Mouse (Mus musculus): ENCODE measurements around the gene Tmem135.

Tmem135 gene

DNA sequence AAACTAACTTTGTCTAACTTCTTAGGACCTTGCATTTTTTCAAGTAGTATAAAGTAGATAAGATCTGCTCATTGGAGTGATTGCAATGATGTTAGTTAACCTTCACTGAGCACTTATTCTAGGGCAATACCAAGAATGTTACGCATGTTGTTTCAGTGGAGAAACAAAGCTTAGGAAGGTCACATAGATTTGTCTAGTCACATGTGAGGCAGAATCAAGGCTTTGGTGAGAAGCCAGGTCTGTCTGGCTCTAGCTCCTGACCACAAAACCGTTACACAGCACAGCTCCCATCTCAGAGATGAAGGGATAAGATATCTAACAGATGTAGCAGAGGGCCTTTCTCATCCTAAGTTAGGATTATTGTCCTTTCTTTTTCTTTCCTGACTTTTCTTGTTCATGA is 13.4 kb downstream of the Tmem135 start:
- DNase-seq (ENCODE audit: low spot score in 2 of 2) = no peak

DNA sequence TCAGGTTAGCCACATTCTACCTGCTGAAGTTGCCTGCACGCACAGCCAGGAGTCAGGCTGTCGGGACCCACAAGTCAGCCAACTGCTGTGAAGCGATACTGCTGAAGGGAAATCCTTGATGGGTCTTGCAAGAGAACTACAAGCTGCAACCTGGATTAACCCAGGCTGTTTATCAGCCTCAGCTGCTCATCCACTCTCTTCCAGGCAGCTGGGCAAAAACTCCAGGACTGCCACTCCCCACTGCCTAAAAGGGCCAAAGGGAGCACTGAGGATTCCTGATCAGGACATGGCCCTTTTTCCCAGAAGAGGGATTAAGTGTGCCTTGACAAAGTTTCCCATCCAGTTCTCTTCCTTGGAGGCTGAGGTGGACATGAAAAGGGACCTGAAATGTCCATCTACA is 15.0 kb downstream of the Tmem135 start:
- DNase-seq (ENCODE audit: low spot score in 2 of 2) = no peak

DNA sequence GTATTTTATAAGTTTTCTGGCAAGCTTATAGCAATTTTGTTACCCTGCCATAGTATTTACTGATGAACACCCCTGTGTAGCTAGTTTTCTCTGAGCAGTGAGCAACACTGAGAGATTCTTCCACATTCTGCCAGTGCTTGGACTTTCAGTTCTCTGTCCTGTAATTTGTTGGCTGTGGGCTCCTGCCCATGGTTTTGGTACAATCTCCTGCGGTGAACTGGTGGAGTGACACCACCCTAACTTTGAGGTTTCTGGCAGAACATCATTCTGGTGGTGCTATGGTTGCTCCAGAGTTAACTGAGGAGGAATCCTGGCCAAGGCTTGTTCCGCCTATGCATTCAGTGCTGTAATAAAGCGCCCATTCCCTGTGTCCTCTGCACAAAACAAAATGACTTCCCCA is 21.1 kb downstream of the Tmem135 start:
- DNase-seq (ENCODE audit: low spot score in 2 of 2) = no peak

DNA sequence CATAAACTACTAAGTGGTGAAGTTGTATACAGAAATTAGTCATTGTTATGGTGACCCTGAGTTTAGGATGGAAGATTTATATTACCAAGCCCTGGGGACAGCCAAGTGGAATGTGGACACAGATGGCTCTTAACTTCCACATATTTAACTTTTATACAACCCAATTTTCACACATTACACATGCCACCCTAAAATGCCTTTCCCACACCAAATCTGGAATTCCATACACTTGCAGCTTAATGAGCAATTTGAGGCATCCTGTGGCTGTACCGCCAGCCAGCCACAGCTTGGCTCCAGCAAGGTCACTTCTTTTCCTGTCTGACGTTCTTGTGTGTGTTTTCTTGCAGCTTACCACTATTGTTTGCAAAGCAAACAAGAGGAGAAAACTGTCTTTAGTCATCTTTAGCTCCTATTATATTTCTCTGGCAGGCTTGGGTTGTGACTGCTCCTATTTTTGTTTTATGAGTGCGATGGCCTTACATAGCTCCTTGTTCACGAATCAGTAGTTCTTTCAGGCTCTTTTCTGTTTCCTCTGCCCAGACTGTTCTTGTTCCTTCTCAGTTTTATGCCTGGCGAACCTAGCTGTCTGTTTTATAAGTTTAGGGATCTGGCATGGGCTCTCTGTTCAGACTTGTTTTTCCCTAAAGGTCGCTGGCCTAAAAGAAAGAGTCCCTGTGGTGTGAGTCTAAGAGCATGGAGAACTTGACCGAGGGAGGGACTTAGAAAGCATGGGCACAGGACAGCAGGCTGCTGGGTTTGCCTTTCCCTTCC is 22.9 kb downstream of the Tmem135 start:
- DNase-seq (ENCODE audit: low spot score in 2 of 2) = no peak

DNA sequence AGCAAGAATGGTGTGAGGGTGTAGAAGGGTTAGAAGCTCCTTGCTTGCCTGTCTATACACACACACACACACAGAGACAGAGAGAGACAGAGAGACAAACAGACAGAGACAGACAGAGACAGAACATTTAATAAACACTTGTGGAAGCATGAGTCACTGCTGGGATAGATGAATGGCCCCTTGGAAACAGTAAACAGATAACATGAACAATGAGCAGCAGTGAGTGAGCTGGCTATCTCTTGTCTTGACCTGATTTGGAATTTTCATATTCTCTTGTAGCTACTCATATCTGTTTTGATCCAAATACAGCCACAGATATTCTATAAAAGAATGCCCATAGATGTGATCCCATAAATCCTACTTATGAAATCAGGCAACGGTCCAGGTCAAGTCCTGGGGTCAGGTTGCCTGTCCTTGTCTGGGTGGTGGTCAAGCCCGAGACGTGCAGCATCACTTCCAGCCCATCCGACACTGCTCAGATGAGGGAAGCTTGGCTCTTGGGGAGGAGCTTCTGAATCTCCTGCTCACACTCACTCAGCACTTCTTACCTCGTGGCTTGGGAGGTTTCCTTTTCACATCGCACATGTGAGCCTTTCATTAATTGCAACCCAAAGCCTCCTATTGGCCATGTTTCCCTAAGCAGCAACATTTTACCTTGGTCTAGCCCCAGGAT is 32.3 kb downstream of the Tmem135 start:
- no peak for DNase-seq (ENCODE audit: low spot score in 2 of 2)

DNA sequence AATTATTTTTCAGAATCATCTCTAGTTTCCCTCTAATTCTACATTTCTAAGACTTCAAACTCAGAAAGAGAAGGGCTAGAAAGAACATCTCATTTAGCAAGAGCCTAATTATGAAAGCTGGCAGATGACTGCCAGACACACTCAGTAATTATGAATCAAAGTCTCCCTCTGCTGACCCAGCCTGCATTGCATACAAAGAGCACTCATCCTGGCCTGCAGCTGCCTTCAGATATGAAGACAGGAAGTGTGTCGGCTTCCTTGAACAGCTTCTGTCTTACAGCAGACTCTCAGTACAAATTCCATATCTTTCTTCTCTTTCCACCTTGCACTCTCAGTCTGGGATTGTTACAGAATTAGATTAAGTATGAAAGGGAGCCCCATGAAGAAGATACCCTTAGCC is 33.1 kb downstream of the Tmem135 start:
- DNase-seq (ENCODE audit: low spot score in 2 of 2) = peak in 1 of 2 experiments; percentile 19

DNA sequence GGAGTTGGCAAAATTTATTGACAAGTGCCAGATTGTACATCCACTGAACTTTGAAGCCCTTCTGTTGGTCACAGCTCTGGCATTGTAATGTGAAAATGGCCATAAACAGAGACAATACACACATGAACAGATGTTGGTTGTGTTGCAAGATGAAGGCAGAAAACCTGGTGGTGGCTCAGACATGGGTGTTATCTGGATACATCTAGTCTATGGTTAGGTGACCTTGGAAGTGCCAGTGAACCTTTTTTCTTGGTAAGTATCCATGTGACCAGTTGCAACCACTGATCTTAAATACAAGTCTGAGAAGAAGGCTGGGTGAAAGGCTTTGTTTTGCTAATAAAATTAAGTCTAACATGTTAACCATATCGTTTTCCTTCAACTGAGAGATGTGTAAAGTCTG is 33.9 kb downstream of the Tmem135 start:
- no peak for DNase-seq (ENCODE audit: low spot score in 2 of 2)

DNA sequence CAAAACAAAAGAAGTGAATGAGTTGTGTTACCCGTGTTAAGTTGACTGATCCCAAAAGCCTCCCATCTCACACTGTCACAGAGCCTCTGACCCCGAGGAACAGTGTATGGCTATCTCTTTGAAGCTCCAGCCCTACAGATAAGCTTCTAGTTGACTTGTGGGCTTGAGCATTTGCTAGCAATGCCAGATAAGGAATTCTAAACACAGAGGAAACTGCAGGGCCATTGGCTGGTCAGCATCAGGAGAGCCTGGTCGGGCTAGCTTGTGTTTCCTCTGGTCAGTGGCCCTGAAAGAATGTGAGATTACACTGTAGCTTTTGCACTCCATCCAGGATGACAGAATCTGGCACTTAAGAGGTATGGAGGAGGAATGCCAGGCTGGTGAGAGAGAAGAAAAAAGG is 36.4 kb downstream of the Tmem135 start:
- DNase-seq (ENCODE audit: low spot score in 2 of 2) = no peak

DNA sequence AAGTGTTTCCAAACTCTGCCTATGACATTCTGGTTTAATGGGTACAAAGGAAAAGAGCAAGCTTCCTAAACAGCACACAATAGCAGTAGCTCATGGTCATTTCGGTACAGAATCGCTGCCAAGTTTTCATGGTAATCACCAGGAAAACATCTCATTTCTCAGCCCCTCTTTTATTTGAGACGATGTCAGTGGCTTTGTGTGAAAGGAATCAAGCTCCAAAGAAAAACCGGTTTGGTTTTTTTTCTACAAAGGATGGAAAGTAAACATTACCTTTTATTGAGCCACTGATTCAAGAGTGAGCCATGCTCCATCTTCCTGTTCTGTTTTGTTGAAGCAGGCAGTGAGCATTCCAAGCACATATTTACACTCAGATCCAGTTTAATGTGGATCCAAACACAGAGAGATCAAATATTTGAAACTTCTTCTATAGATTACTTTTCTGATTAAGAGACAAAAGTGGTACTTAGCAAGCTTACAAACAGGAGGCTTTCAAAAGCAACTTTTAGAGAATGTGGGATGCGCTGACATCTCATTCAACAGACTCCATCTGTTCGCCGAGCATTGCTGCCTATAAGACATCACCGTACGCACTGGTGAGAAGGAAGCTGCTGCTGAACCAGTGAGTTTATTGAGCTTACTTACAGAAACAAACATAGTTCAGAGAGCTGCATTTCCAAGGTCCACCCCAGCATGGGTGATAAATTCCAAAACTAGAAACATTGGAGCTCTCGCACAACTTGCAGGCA is 38.7 kb downstream of the Tmem135 start:
- no peak for DNase-seq (ENCODE audit: low spot score in 2 of 2)

DNA sequence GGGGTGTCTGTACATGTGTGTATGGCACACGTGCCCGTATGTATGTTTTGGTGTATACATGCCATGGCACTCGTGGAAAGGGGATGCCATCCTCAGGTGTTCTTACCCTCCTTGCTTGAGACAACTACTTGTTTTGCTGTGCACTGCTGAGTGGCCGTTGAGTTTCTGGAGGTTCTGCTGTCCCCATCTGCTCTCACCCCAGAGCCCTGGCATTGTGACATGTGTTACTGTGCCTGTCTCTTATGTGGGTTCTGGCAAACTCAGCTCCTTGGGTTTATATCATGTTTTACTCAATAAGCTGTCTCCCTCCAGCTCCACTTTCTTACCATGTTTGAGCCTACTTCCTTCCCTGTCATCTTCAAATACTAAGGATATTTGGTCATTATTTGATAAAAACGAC is 40.0 kb downstream of the Tmem135 start:
- no peak for DNase-seq (ENCODE audit: low spot score in 2 of 2)

DNA sequence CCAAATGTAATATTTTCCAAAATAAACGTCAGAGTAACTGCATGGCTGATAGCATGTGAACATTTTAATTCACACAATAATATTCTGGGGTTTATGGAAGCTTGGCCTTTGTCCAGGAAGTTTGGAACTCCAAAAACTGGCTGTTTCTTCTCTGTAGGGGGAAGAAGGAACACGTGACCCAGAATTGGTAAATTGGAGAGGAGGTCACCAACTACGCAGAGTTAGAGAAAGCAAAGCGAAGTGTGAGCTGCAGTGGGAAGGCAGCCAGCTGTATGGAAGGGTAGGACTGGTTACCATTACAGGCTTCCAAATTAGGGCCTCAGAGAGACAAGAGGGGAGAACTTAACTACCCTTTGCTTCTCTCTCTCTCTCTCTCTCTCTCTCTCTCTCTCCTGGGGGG is 47.7 kb downstream of the Tmem135 start:
- no peak for DNase-seq (ENCODE audit: low spot score in 2 of 2)

DNA sequence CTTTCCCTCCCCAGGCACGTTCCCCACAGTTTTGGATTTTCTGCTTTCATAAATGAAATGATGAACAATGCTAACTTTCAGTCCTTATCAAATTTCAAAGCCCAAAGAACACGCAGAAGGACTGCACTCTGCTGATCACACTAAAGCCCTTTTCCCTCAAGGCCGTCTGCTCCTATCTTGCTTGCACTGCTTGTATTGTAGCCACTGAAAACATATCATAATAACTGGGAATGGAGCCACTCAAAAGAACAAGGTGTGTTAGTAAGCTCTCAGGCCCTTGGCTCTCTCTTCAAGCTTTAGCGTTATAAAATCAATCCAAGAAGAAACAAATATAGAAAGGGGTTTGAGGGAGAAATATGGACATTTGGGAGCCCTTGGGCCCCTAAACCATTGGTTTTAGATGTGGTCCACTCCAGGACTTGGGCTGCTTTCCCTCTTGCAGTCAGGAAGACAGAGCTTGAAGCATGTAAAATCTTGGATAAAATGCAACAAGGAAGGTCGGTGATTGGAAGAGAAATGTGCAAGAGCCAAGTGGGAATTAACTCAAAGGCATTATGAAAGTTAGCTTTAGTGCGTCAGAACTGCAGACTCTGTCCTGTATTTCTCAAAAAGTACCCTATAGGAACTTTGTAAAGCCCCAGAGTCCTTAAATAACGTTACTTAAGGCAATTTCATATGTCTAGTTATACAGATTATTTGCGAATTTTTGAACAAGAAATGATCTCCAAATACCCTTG is 48.3 kb downstream of the Tmem135 start:
- DNase-seq (ENCODE audit: low spot score in 2 of 2) = no peak

DNA sequence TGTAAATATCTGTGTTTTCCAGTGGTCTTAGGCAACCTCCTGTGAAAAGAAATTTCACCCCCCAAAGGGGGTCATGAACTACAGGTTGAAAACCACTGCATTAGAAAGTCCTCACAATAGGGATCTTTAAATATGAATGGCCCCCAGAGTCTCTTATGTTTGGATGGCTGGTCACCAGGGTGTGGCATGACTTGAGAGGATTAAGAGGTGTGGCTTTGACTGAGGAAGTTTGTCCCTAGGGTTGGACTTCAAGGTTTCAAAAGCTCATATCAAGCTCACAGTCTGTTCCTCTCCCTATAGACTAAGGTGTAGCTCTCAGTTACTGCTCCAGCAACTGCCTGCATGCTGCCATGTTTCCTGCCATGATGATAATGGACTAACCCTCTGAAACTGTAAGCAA is 62.0 kb downstream of the Tmem135 start:
- no peak for DNase-seq (ENCODE audit: low spot score in 2 of 2)

DNA sequence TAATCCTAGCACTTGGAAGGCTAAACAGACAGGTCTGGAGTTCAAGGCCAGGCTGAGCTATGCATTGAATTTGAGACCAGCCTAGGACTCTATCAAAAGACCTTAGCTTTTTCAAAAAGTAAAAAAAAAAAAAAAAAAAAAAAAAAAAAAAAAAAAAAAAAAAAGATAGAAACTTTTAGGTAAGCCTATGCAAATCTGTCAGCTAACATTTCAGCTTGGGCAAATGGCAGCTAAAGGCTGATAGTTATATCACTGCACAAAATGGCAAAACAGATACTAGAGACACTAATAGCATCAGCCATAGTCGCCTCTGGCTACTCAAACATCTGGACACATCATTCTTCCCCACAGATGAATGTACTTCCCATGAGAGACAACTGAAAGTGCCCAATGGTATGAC is 64.2 kb downstream of the Tmem135 start:
- no peak for DNase-seq (ENCODE audit: low spot score in 2 of 2)

DNA sequence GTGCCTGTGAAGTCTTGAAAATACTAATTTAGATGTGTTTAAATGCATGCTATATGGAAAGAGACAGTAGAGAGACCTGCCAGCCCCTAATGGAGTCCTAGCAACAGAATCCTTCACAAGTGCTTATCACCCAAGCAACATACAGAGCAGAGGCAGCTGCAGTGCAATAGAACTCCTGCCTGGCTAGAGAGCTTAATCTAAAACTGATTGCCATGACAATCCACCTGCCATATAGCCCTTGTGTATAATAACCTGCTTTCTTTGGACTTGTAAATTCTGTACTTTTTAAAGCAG is 64.9 kb downstream of the Tmem135 start:
- no peak for DNase-seq (ENCODE audit: low spot score in 2 of 2)

DNA sequence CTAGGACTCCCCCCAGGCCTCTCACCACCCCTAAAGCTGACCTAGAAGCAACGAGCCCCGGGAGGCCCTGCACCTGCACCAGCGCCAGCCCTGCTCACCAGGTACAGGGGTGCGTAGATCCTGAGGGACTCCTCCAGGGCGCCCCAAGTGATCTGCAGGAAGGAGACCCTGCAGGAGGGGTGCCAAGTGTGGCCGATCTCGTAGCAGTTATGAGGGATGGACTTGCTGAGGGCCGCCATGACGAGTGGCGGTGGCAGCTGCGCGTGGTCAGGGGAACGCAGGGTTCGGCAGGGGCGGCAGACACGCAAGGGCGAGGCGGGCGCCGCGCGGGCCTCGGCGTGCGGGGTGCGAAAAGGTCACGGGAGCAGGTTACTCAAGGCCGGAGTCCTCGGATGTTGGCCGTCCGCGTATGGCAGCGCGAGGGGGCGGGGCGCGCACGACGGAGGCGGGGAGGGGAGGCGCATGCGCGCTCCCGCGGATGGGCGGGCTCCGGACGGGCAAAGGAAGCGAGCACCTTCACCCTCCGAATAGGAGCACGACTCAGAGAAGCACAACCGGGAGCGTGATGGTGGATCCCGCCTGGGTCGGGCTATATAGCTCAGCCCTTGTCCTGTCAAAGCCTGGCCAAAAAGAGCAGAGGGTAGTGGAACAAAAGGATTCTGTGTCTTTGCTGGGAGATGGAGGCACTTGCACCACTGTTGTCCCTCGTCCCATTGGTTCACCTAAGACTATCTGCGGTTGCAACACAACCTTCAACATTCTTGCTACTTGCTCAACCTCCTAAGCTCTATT is 65.5 kb downstream of the Tmem135 start:
- peak; percentile 85 to 88 for DNase-seq (ENCODE audit: low spot score in 2 of 2)

DNA sequence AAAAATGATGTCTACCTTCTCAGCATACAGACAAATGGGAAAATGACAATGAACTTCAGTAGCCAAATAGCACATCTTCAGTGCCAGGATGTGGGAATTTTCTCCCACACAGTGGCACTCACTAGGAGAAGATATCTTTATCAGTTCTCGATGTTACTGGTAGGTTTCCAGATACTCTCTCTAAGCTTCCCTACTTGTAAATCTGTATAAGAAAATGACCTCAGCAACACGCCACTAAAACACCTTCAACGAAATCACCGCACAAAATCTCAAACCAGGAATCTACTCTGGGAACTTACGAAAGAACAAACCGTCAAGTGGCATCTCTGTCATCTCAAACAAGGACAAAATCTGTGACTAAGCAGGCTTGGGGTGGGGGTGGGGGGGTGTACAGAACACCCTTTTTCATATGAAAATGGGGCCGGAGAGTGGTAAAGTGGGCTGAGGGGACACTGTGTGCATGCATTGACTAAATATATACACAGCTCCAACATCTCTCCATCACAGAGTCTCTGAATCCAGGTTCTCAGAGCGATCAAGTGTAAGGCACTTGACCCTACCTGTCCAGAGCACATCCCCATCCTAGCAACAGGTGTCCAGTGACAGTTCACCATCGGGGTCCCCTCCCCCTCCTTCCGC is 66.2 kb downstream of the Tmem135 start:
- DNase-seq (ENCODE audit: low spot score in 2 of 2) = no peak

DNA sequence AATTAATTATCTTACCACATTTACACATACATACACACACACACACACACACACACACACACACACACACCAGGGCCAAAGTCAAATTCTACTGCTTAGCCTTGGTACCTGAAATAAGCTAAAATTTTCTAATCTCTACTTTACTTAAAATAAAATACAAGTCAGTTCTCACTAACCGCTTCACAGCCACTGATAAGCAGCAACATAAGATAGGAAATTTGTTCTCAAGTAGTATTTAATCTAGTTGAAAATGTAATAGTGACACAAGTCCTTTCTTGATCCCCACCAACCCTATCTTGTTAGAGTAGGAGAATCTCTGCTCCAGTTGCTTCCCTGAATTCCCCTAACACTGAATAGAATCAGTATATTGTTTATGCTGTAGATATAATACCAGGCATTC is 67.6 kb downstream of the Tmem135 start:
- DNase-seq (ENCODE audit: low spot score in 2 of 2) = no peak

DNA sequence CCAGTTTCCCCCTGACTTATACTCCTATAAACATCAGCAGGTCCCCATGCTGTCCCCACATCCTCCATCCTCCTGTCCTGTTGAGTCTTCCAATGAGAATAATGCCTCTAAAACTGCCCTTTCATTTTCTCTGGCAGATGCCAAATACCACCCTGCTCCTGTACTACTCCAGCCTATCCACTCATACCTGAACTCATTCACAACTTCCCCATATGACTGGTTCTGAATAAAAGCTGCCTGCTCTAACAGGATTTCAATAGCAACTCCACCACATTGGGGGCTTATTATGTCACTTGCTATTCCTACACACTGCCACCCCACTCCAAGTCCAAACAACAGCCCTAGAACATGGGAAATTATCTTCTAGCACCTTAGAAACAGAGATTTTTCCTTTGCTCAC is 68.7 kb downstream of the Tmem135 start:
- no peak for DNase-seq (ENCODE audit: low spot score in 2 of 2)

DNA sequence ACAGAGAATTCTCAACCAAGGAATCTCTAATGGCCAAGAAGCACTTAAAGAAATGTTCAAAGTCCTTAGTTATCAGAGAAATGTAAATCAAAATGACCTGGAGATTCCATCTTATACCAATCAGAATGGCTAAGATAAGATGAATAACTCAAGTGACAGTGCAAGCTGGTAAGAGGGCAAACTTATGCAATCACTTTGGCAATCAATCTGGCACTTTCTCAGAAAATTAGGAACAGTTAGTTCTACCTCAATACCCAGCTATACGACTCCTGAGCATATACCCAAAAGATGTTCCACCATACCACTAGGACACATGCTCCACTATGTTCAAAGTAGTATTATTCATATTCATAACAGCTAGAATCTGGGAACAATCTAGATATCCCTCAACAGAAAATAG is 74.1 kb downstream of the Tmem135 start:
- DNase-seq (ENCODE audit: low spot score in 2 of 2) = no peak

DNA sequence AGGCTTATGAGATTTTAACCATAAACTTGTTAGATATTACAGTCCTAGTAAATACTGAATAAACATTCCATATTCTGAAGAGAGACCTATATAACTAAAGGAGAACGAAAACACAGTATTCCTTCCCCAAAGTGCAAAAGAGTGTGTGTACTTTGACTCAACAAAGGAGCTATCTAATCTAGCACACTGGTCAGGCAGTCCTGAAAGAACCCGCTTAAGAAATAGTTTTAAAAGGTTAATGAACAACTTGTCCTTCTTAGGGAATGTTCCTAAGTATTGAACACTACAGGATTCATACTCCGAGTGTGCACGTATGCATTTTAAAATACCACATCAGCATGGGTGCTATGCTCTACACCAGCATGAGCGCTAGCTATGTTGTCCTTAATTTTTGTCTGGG is 76.3 kb downstream of the Tmem135 start:
- no peak for DNase-seq (ENCODE audit: low spot score in 2 of 2)

All from spleen, postnatal 14 days (tissue).